Mouse (Mus musculus) stomach, embryonic 16.5 days (tissue): ENCODE results near the gene Guk1. TPM values are rescaled to one million over a fixed set of nuclear protein-coding genes. Genes with fewer than 3 reads are reported as not detected.

ENCODE experiments used
- ATAC-seq: fragments of 200-750 bp; cut with Nextera tagmentation; 2 replicates; pipeline ENCODE4 v1.8.0; 2017; ENCODE audit warnings: moderate number of reproducible peaks, moderate TSS enrichment; ENCODE audit not compliant: insufficient read depth, low FRiP score
- H3K27ac ChIP-seq: fragments of 300-500 bp; sonication (generic); 2 replicates; pipeline ENCODE4 v1.5.1; 2014; ENCODE audit warnings: low read length
- H3K27me3 ChIP-seq: fragments of 300-500 bp; sonication (generic); 2 replicates; pipeline ENCODE4 v1.6.1; 2014; ENCODE audit warnings: low read length, control low read depth, mixed read lengths; ENCODE audit not compliant: control insufficient read depth, insufficient read depth
- H3K36me3 ChIP-seq: fragments of 300-500 bp; sonication (generic); 2 replicates; pipeline ENCODE4 v1.6.1; 2014; ENCODE audit warnings: low read length; ENCODE audit not compliant: control insufficient read depth, insufficient read depth
- H3K4me1 ChIP-seq: fragments of 300-500 bp; sonication (generic); 2 replicates; pipeline ENCODE4 v1.6.1; 2014; ENCODE audit warnings: low read length, control low read depth, mixed read lengths; ENCODE audit not compliant: control insufficient read depth, insufficient read depth
- H3K4me2 ChIP-seq: fragments of 300-500 bp; sonication (generic); 2 replicates; pipeline ENCODE4 v1.6.1; 2014; ENCODE audit warnings: low read depth, low read length, mixed read lengths
- H3K4me3 ChIP-seq: fragments of 300-500 bp; sonication (generic); replicated peaks from 2 replicates; pipeline ENCODE4 v1.5.1; 2014; ENCODE audit warnings: mild to moderate bottlenecking, low read length
- H3K9ac ChIP-seq: fragments of 300-500 bp; sonication (generic); 2 replicates; pipeline ENCODE4 v1.6.1; 2014; ENCODE audit warnings: low read length
- H3K9me3 ChIP-seq: fragments of 300-500 bp; sonication (generic); replicated peaks from 2 replicates; pipeline ENCODE4 v1.6.1; 2016; ENCODE audit warnings: low read length, control low read depth; ENCODE audit not compliant: control insufficient read depth
- WGBS: fragments of 180-500 bp; shearing (Covaris S2); extraction: QIAGEN DNeasy Blood & Tissue Kit; methylation state at CpG from one replicate; pipeline ENCODE4 v1.1.7; 2014; 5-methylcytosine and 5-hydroxymethylcytosine counted together
- polyA plus RNA-seq: library from polyadenylated mRNA; unstranded; fragments of >200 nt; fragmentation: Nextera tagmentation; extraction: Ambion mirVana; gene quantifications from 2 replicates; pipeline ENCODE4 v1.2.1, GENCODE M21; 2015

Gene Guk1
- polyA plus RNA-seq = 128 and 129 TPM in 2 replicates

DNA sequence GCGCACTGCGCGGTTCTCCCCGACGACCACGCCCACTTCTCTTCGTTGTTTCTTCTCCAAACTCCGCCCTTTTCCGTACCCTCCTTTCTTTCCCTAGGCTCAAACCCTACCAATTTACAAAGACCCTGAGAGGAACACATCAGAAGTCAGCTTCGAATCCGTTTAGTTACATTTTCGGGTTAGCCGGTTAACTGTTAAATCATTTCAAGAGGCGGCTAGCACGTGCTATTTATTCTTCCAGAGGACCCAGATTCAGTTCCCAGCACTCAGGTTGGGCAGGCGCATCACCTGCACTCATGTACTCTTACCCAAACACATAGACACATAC lies at the start of gene Guk1:
Guk1 (minus strand) TSS at position 154 of the 328 bp plus-strand sequence.
- Histone ChIP-seq H3K4me3 (peak within 1 kb of the TSS; percentile 63), H3K9ac (peak within 1 kb of the TSS; percentile 73), H3K4me1 (0 out of 2 replicates have a peak, but pooled peaks cover 5% of the 10 kb centered on the region), H3K4me2 (peak within 1 kb of the TSS; percentile 70), H3K9me3 (no peaks in the 10 kb centered on the region), H3K27me3 (no peaks in the 10 kb centered on the region), H3K36me3 (no peaks in the 10 kb centered on the region), H3K27ac (peak within 1 kb of the TSS; percentile 89)
- ATAC-seq = no peak
- WGBS = 5% methylated on average over 16 of the region's 16 CpGs

DNA sequence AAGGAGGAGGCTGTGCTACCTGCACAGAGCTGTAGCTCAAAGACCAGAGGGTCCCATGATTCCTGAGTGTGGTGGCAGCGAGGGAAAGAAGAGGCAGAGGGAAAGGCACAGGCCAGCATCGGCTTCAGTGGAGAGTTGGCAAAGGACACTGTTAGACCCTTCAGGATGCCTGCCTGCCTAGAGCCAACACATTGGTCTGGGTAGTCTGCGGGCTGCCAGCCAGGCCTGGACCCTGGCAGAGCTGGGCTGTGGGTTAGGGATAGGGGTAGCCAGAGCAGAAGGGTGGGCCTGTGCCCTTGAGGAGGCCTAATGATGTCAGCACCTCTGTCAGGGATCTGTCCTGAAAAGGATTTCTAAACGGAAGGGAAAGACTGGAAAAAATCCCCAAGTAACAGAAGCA lies 47.8 kb upstream of the Guk1 start:
- 74% methylated on average over 4 of the region's 4 CpGs for WGBS

DNA sequence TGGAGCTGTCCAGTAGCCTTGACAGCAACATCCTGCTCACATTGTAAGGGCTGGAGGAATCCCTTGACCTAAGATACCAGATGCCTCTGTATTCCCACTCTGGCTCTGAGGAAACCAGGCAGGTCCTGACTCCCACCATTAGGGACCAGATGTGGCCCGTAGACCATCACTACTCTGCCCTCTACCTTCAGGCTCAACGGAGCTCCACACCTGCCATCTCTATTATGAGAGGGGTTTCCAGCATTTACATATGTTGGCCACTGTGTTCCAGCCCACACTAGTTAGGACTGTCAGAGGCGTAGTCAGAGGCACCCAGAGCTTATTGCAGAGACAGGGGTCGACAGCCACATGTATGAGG lies 47.4 kb upstream of the Guk1 start:
- H3K9me3 ChIP-seq = no peaks in the 10 kb centered on the region
- H3K27me3 ChIP-seq = no peaks in the 10 kb centered on the region; the same call in 1 of the 2 replicates
- H3K4me1 ChIP-seq = no peaks in the 10 kb centered on the region
- no peak for ATAC-seq
- no peak overlapping the region for H3K27ac ChIP-seq
- H3K4me3 ChIP-seq = no peak overlapping the region
- 58% methylated on average over 4 of the region's 4 CpGs for WGBS
- no peaks in the 10 kb centered on the region for H3K36me3 ChIP-seq
- H3K4me2 ChIP-seq = no peak overlapping the region
- H3K9ac ChIP-seq = no peak overlapping the region

More for the DNA sequence above, 47.8 kb upstream of the Guk1 start:
- Histone ChIP-seq H3K9me3 (no peaks in the 10 kb centered on the region), H3K9ac (no peak overlapping the region), H3K36me3 (no peaks in the 10 kb centered on the region), H3K27me3 (no peaks in the 10 kb centered on the region; the same call in 1 of the 2 replicates), H3K4me2 (no peak overlapping the region), H3K4me3 (no peak overlapping the region), H3K4me1 (no peaks in the 10 kb centered on the region), H3K27ac (no peak overlapping the region)
- no peak for ATAC-seq

DNA sequence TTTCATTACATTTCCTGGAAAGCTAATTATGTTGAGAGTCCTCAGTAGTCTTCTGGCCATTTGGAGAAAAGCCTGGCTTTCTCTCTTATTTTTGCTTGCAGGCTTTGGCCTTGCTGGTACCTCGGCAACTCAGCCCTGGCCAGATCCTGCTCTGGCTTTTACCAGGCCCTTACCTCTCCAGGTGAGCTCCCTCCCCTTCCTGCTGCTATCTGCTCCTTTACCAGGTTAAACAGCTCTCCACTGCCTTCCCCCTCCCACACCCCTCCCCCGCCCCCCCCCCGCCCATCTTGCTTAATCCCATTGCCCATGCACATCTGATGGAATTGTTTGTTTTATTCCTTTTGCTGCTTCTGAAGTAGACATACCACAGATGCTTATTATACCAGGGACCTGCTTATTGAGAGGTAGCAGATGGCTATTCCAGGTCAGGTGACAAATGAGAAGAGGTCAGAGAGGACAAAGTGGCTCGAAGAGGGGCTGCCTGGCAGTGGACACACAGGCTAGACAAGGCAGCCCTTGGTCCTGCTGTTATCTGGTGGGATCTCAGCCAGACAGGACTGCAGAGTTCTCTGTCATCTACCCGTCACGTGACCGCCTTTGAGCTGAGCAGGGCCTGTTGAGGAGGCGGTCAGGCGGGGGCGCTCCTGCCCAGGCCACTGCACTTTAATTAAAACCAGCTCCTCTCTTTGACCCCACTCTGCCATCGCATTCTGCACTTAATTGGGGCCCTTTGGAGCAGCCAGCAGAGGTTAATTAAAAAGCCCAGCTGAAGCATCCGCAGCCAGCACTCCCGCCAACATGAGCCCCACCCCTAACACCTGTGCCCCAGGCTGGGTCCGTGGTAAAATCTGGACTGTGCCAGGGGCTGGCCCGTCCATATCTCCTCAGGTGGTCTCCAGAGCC lies 46.8 kb upstream of the Guk1 start:
- H3K27me3 ChIP-seq = no peaks in the 10 kb centered on the region; the same call in 1 of the 2 replicates
- no peak overlapping the region for H3K4me3 ChIP-seq
- no peaks in the 10 kb centered on the region for H3K4me1 ChIP-seq
- H3K4me2 ChIP-seq = no peak overlapping the region
- no peak overlapping the region for H3K27ac ChIP-seq
- ATAC-seq = peak; percentile 52; the same call in 1 of the 2 replicates
- no peaks in the 10 kb centered on the region for H3K9me3 ChIP-seq
- no peak overlapping the region for H3K9ac ChIP-seq
- H3K36me3 ChIP-seq = no peaks in the 10 kb centered on the region
- 4% methylated on average over 14 of the region's 15 CpGs for WGBS

GRCm38 (mm10) chr11:59232797-59233196 lies 40.8 kb upstream of the Guk1 start:
- Histone ChIP-seq H3K4me2 (no peak overlapping the region), H3K4me3 (no peak overlapping the region), H3K9me3 (no peaks in the 10 kb centered on the region), H3K27ac (no peak overlapping the region), H3K36me3 (no peaks in the 10 kb centered on the region), H3K9ac (no peak overlapping the region), H3K27me3 (no peaks in the 10 kb centered on the region), H3K4me1 (no peaks in the 10 kb centered on the region)
- ATAC-seq = no peak
- 71% methylated on average over 2 of the region's 2 CpGs for WGBS

- Histone ChIP-seq H3K27ac (no peak overlapping the region), H3K4me1 (peaks cover 16% of the 10 kb centered on the region), H3K9me3 (no peaks in the 10 kb centered on the region), H3K4me3 (no peak overlapping the region), H3K36me3 (no peaks in the 10 kb centered on the region), H3K27me3 (no peaks in the 10 kb centered on the region), H3K9ac (no peak overlapping the region), H3K4me2 (no peak overlapping the region)
- WGBS = 10% methylated on average over 7 of the region's 7 CpGs
- ATAC-seq = no peak
Measured at GRCm38 (mm10) chr11:59230144-59230760, 38.2 kb upstream of the Guk1 start.

DNA sequence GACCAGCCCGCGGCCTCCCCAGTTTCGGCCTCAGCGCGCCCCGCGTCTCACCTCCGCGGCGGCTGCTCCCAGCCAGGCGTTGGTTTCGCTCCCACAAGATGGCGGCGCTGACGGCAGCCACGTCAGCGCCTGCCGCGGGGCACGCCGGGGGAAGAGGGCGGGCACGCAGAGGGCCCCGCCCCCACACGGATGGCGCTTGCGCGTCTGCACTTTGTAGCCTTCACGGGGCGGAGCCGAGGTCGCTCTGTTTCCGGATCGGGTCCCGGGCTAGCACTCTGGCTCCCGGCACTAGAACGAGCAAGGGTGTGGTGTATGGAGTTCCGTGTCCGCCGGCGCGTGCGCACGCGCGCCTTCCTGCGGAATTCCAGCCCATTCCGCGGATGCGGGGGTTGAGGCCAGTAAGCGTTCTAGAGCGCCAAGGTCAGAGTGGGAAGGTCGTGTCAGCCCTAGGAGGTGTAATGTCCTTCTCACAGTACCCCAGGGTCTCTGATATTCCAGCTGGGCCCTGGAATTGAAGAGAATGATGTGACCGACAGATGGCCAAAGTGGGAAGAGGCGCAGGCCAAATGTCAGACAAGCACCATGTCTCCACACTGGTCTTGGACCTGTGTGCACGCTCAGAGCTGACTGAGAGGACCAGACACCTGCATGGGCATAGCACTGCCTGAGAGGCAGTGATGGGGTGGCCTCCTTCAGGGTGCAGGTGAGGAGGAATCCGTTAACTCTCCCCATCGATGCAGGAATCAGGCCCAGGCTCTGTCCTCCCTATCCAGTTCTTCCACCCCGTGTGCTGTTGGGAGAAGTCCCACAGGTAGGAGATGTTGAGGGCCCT lies 36.3 kb upstream of the Guk1 start, which contains the start of gene Arf1:
Arf1 (minus strand) TSS at position 149 of the 832 bp plus-strand sequence.
- H3K4me1 ChIP-seq = peaks cover 35% of the 10 kb centered on the region
- no peaks in the 10 kb centered on the region for H3K27me3 ChIP-seq
- H3K36me3 ChIP-seq = no peaks in the 10 kb centered on the region
- no peaks in the 10 kb centered on the region for H3K9me3 ChIP-seq
- peak within 1 kb of the TSS; percentile 95 for H3K4me2 ChIP-seq
- peak; percentile 97 for ATAC-seq
- peak within 1 kb of the TSS; percentile 100 for H3K9ac ChIP-seq
- peak within 1 kb of the TSS; percentile 98 for H3K27ac ChIP-seq
- peak within 1 kb of the TSS; percentile 100 for H3K4me3 ChIP-seq
- 4% methylated on average over 59 of the region's 59 CpGs for WGBS

DNA sequence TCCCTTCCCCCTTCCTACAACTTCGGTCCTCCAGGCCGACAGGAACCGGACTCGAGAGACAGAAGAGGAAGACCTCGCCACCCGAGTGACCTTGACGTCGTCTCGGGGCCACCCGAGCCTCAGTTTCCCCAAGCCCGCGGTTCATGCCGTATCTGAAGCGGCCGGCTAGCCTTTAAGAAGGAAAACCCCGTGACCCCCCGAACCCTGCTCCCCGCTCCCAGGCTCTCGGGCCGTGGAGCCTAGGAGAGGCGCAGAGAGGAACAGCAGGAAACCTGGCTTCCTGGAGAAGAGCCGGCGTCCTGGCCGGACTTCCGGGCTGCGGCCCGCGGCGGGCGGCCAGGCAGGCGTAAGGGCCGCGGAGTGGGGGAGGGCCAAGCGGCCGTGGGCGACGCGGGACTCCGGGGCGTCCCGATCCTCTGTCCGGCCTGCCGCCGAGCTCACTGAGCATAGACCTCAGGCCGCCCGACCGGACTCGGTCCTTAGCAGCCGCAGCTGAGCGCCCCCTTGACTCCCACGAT lies 35.7 kb upstream of the Guk1 start:
- ATAC-seq = peak; percentile 81
- peaks cover 40% of the 10 kb centered on the region for H3K4me1 ChIP-seq

More for the DNA sequence above, 35.7 kb upstream of the Guk1 start:
- peak overlapping the region; percentile 95 for H3K4me2 ChIP-seq
- peak overlapping the region; percentile 100 for H3K9ac ChIP-seq
- H3K36me3 ChIP-seq = no peaks in the 10 kb centered on the region
- under 1% methylated on average over 51 of the region's 51 CpGs for WGBS
- peak overlapping the region; percentile 100 for H3K4me3 ChIP-seq
- H3K27ac ChIP-seq = peak overlapping the region; percentile 98
- H3K9me3 ChIP-seq = no peaks in the 10 kb centered on the region
- H3K27me3 ChIP-seq = no peaks in the 10 kb centered on the region
